Mouse (Mus musculus) ES-E14 (cell line): ENCODE data around the gene Pafah2. TPM values are rescaled to one million over a fixed set of nuclear protein-coding genes. Genes with fewer than 3 reads are reported as not detected.
A peak's percentile ranks its signal among the peaks of the same experiment; 100 is the strongest.
"Not testable (repeated sequence)": the region's sequence is repeated elsewhere in the genome, so short reads cannot be mapped to it uniquely, and the experiment has no call there.

Source experiments
- DNase-seq: peaks from one replicate; pipeline ENCODE4 v3.0.0-alpha.2; 2013; ENCODE audit warnings: low read depth, low spot score
- H3K27ac ChIP-seq: 2 replicates; pipeline ENCODE4 v1.5.1; 2012; ENCODE audit warnings: low read depth, mild to moderate bottlenecking, low read length, moderate library complexity, mixed read lengths; ENCODE audit not compliant: poor library complexity, insufficient read depth, severe bottlenecking
- H3K36me3 ChIP-seq: 2 replicates; pipeline ENCODE4 v1.6.1; 2012; ENCODE audit warnings: mild to moderate bottlenecking, low read length, moderate library complexity, mixed read lengths; ENCODE audit not compliant: control insufficient read depth, poor library complexity, insufficient read depth, severe bottlenecking
- H3K4me1 ChIP-seq, 2 experiments: fragments of 150-350 bp in 1 of 2; sonication (generic) in 1 of 2; 2 replicates each; pipeline ENCODE4 v1.6.1; 2012; ENCODE audit warnings: low read length in 2 of 2, mild to moderate bottlenecking in 1 of 2, mixed read lengths in 1 of 2; ENCODE audit not compliant: control insufficient read depth in 2 of 2, insufficient read depth in 2 of 2, poor library complexity in 1 of 2
- H3K4me3 ChIP-seq, 2 experiments: fragments of 150-350 bp in 1 of 2; sonication (generic) in 1 of 2; 2 replicates each; pipeline ENCODE4 v1.5.1; 2012; ENCODE audit warnings: low read length in 2 of 2, low read depth in 1 of 2, mild to moderate bottlenecking in 1 of 2, mixed read lengths in 1 of 2; ENCODE audit not compliant: insufficient read depth in 1 of 2, poor library complexity in 1 of 2, severe bottlenecking in 1 of 2
- H3K9ac ChIP-seq: 2 replicates; pipeline ENCODE4 v1.6.1; 2012; ENCODE audit warnings: low read depth, mild to moderate bottlenecking, low read length, mixed read lengths; ENCODE audit not compliant: poor library complexity, insufficient read depth, severe bottlenecking
- H3K9me3 ChIP-seq: fragments of 150-350 bp; sonication (generic); 2 replicates; pipeline ENCODE4 v1.6.1; 2012; ENCODE audit warnings: low read depth, mild to moderate bottlenecking, low read length; ENCODE audit not compliant: control insufficient read depth, insufficient read depth
- CHD2 ChIP-seq: IDR thresholded peaks from 2 replicates; pipeline ENCODE4 v1.6.1; 2014; ENCODE audit warnings: mild to moderate bottlenecking, low read depth, low read length, inconsistent platforms
- HCFC1 ChIP-seq: IDR thresholded peaks from 2 replicates; pipeline ENCODE4 v1.6.1; 2012; ENCODE audit warnings: low read length, inconsistent platforms, borderline replicate concordance; ENCODE audit not compliant: insufficient read depth
- MAFK ChIP-seq: IDR thresholded peaks from 2 replicates; pipeline ENCODE4 v1.6.1; 2014; ENCODE audit warnings: mild to moderate bottlenecking, low read depth, low read length, inconsistent platforms; ENCODE audit not compliant: insufficient read depth
- ZC3H11A ChIP-seq: IDR thresholded peaks from 2 replicates; pipeline ENCODE4 v1.6.1; 2012; ENCODE audit warnings: low read depth, mild to moderate bottlenecking, inconsistent platforms, low read length, borderline replicate concordance
- ZNF384 ChIP-seq: IDR thresholded peaks from 2 replicates; pipeline ENCODE4 v1.6.1; 2012; ENCODE audit warnings: low read depth, low read length, inconsistent platforms
- in situ Hi-C, 2 experiments: fragments of 600-800 bp; cut with MboI; formaldehyde crosslinking; loops; one replicate each; pipeline ENCODE4 v1.15.1; 2025; ENCODE audit warnings: low sequenced_read_pairs in 2 of 2, inconsistent platforms in 1 of 2; ENCODE audit not compliant: unreplicated experiment in 2 of 2
- total RNA-seq: library from RNA; depleted of rRNA; stranded (reverse); fragments of 300-350 nt; gene quantifications from 2 replicates; pipeline ENCODE4 v1.2.3, GENCODE M21; 2012

Gene Pafah2
- total RNA-seq, 1 experiment, result 15.8 TPM

GRCm38 (mm10) chr4:134374306-134374705 is 21.8 kb upstream of the Pafah2 start:
- DNase-seq, result no peak
- TF ChIP-seq ZNF384 (no peak), ZC3H11A (no peak), HCFC1 (no peak), CHD2 (no peak), MAFK (no peak)
- Histone ChIP-seq H3K36me3 (no peaks in the 10 kb centered on the region), H3K27ac (peak overlapping the region; percentile 45; the same call in 1 of the 2 replicates), H3K4me3 (no peak overlapping the region), H3K4me1 (peaks cover 2 to 28% of the 10 kb centered on the region in 2 experiments; a peak in 3 of 4 replicates), H3K9me3 (no peaks in the 10 kb centered on the region), H3K9ac (no peak overlapping the region)
- in situ Hi-C loops, result no loop called here

GRCm38 (mm10) chr4:134378089-134378615 is 18.0 kb upstream of the Pafah2 start:
- Histone ChIP-seq H3K27ac (peak overlapping the region; percentile 42; the same call in 1 of the 2 replicates), H3K9ac (peak overlapping the region; percentile 66; the same call in 1 of the 2 replicates), H3K4me1 (peaks cover 0 to 29% of the 10 kb centered on the region in 2 experiments; a peak in 3 of 4 replicates), H3K9me3 (no peaks in the 10 kb centered on the region), H3K4me3 (0 out of 4 replicates have a peak overlapping the region, but pooled peaks of 1 of the 2 experiments have one; percentile 7), H3K36me3 (no peaks in the 10 kb centered on the region)
- DNase-seq, result no peak
- in situ Hi-C loops, result no loop called here
- TF ChIP-seq MAFK (no peak), ZNF384 (no peak), CHD2 (no peak), ZC3H11A (no peak), HCFC1 (no peak)

- H3K36me3 ChIP-seq, result no peaks in the 10 kb centered on the region
- in situ Hi-C loops, result no loop called here
- H3K27ac ChIP-seq, result no peak overlapping the region
- H3K4me3 ChIP-seq, result no peak overlapping the region
- H3K4me1 ChIP-seq, result peaks cover 0 to 23% of the 10 kb centered on the region in 2 experiments; a peak in 3 of 4 replicates
- TF ChIP-seq CHD2 (no peak), HCFC1 (no peak), MAFK (no peak), ZC3H11A (no peak), ZNF384 (no peak)
- no peak for DNase-seq
- no peak overlapping the region for H3K9ac ChIP-seq
- no peaks in the 10 kb centered on the region for H3K9me3 ChIP-seq
Observed at GRCm38 (mm10) chr4:134379510-134379909, 16.6 kb upstream of the Pafah2 start.

- in situ Hi-C loops, result not testable (repeated sequence)
Observed at GRCm38 (mm10) chr4:134383750-134384149, 12.4 kb upstream of the Pafah2 start, which contains the start of gene Extl1. Extl1 (minus strand) TSS chr4:134383850.

GRCm38 (mm10) chr4:134387268-134387667 is 8.9 kb upstream of the Pafah2 start:
- Histone ChIP-seq H3K4me3 (no peak overlapping the region), H3K4me1 (peaks cover 0 to under 1% of the 10 kb centered on the region in 2 experiments; a peak in 1 of 4 replicates), H3K36me3 (no peaks in the 10 kb centered on the region), H3K27ac (no peak overlapping the region), H3K9me3 (no peaks in the 10 kb centered on the region), H3K9ac (no peak overlapping the region)
- in situ Hi-C loops, result no loop called here
- DNase-seq, result no peak
- TF ChIP-seq ZNF384 (no peak), ZC3H11A (no peak), MAFK (no peak), CHD2 (no peak), HCFC1 (no peak)

More at GRCm38 (mm10) chr4:134383750-134384149, 12.4 kb upstream of the Pafah2 start, which contains the start of gene Extl1:
- not testable (repeated sequence) for H3K9me3 ChIP-seq, H3K4me1 ChIP-seq, H3K4me3 ChIP-seq, H3K27ac ChIP-seq, H3K36me3 ChIP-seq, DNase-seq, H3K9ac ChIP-seq
